Mouse (Mus musculus): ENCODE data around the gene Rgl1. TPM values are rescaled to one million over a fixed set of nuclear protein-coding genes. Genes with fewer than 3 reads are reported as not detected.

Rgl1 gene
- total RNA-seq, 2 experiments from 2014 or later, result 1.7 to 2.9 TPM

DNA sequence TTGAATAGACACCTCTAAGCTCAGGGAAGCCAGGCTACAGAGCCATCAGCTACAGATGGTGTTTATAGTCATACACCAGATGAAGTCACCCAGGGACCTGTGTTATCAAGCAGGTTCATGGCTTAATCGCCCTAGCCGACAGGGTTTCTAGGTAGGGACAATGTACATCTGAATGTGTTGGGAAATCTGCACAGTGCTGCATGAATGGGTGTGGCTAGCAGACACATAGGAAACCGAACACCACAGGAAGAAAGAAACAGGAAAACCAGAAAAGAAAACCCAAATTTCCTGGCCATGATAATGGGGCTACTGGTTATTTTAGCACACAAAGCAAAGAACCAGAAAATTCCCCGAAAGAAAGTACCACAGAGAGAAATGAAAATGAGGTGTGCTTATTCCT is 45.2 kb downstream of the Rgl1 start:
- peak; percentile 62 for ATAC-seq (ENCODE audit: poor library complexity, severe bottlenecking)

DNA sequence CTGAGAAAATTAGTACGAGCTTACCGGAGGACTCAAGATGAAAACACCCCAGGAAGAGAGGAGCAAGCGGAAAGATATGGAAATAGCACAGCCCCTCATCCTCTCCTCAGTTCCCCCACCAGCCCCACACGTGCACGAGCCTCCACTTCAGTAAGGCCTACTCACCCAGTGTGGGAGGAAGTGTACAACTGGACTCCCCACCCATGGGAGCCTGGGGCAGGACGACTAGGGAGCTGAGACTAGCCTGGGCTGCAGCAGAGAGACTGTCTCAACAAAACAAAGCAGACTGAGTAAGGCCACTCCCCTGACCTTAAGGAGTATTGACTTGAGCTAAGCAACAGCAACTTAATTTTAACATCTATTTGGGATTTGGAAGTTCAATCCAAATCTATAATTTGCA is 48.0 kb downstream of the Rgl1 start:
- no peak for ATAC-seq (ENCODE audit: poor library complexity, severe bottlenecking)

DNA sequence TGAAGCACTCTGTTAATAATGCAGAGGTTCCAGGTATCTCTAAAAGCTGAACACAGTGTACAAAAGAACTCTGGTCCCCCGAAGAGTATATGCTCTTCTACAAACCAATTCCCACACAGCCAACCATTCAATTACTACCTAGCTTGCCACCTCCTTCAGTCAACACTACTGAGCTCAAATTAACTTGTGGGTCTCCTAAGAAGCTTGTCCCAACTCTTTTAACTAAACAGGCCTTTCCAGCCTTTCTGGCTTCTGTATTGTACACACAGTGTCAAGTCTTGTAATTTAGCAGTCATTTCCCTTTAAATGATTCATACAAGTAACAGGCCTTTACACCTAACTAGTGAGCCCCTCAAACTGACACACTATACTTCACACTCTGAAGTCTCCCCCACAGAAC is 48.8 kb downstream of the Rgl1 start:
- no peak for ATAC-seq (ENCODE audit: poor library complexity, severe bottlenecking)

DNA sequence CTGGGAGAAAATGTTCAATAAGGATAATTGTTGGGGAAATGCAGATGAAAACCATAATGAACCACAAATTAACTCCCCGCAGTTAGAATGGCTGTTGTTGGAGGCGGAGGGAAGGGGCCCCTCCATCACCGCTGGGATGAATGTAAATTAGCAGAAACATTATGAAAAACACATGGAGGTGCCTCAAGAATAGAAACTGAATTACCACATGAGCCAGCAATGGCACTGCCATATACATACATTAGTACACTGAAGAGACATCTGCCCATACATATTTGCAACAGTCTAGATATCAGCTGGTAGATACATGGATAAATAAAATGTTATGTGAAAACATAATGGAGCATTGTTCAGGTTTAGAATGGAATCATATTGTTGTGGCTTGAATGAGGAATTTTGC is 51.7 kb downstream of the Rgl1 start:
- ATAC-seq (ENCODE audit: poor library complexity, severe bottlenecking), result no peak

DNA sequence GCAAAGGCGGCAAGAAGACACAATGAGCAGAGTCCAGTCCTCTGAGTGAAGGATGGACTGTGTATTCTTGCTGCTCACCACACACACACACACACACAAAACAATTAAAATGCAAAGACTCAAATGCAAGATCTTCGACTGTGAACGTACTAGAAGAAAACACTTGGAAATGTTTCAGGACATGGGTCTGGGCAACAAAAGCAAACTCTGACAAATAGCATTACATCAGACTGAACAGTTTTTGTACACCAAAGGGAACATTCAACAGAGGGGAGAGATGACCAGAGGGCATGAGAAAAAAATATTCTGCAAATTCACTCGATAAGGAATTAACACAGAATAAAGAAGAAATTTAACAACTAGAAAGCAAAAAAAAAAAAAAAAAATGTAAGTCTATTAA is 52.2 kb downstream of the Rgl1 start:
- ATAC-seq (ENCODE audit: poor library complexity, severe bottlenecking), result no peak

DNA sequence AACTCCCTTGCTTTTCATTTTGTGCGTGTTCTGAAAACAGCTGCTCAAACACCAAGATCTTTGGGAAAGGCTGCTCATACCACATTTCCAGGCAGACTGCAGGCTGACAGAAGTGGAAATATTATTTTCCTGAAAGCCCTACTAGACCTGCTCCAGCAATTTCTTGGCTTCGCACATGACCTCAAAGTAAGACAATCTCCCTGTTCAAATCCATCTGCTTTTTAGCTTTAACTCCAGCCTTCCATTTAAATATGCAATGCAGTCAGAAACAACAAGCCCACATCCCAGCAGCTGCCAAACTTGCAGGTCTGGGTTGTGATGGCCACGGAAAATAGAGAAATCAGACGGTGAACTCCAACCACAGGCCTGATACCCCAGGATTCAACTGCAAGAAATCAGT is 55.1 kb downstream of the Rgl1 start:
- ATAC-seq (ENCODE audit: poor library complexity, severe bottlenecking), result no peak

DNA sequence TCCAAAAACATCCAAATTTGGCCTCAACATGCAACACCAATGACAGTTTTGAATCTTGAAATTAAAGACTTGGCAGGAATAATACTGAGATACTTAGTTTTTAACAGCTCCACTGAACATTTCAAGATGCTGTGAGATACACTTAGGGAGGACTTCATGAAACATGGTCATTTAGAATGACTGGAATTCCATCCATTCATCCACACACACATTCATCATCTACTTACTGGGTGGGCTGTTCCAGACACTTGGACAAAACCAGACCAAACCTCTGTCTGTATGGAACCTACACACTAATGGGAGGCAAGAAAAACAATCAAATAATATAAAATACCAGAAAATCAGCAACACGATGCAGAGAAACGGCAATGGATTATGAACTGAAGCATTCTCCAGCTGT is 58.6 kb downstream of the Rgl1 start:
- no peak for ATAC-seq (ENCODE audit: poor library complexity, severe bottlenecking)

DNA sequence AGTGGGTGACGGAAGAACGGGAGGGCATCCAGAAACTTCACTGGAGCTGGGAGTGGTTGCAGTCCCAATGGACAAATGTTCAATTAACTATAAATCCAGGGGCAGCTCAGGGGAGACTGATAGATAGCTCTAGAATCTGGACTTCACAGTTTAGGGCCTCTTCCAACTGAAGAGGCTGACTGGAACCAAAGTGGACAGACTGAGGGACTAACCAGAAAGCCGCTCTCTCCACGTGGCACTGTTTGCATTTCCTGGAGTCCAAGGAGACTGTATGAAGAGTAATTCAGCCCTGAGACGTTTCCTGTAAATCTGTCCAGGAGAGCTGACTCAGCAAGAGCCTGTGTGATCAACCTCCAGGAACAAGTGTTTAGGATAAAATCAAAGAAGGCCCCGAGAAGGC is 62.2 kb downstream of the Rgl1 start:
- ATAC-seq (ENCODE audit: poor library complexity, severe bottlenecking), result no peak

DNA sequence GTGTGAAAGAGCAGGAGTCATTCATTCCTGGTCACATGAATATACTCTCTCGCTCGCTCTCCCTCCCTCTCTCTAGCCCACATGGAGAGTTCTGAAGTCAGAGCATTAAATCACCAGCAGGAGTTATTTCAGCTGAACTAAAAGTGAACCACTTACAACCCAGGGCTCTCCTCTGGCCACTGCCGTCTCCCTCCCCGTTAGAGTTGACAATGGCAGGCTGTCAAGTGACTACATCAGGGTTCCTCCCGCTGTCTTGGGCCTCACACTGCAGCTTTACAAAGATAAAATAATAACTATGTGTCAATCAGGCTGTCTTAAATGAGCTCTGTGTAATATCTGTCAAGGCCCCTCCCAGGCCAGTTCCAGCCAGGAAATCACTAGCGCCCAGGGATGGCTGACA is 63.2 kb downstream of the Rgl1 start:
- no peak for ATAC-seq (ENCODE audit: poor library complexity, severe bottlenecking)

DNA sequence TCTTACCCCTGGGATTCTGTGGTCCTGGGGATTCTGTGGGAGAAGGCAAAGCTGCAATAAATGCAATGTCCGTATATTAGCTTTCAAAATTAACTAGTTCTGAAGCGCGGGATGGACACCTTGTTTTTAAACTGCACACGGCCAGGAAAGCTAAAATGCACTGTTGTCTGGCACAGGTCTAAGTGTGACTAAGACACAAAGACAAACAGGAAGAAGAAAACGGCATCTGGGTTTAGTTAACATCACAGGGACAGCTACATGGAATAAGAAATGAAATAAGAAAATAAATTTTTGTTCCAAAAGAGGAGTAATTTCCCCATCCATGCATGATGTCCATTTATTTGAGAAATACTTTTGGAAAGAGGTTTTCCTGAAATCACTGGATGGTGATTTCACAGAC is 65.1 kb downstream of the Rgl1 start:
- no peak for ATAC-seq (ENCODE audit: poor library complexity, severe bottlenecking)

DNA sequence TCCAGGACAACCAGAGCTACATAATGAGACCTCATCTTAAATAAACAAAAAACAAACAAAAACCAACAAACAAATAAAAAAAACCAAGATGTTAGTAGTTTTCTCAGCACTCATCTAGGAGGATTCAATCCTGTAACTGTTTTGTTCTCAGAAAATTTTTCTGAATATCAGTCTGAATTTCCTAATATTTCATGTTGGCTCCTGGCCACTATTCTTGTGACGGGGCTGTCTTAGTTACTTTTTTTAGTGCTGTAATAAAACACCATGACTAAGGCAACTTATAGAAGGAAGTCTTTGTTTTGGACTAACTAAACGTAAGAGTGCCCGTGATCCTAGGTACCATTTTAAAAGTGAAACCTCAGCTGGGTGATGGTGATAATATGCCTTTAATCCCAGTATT is 68.8 kb downstream of the Rgl1 start:
- ATAC-seq (ENCODE audit: poor library complexity, severe bottlenecking), result no peak

DNA sequence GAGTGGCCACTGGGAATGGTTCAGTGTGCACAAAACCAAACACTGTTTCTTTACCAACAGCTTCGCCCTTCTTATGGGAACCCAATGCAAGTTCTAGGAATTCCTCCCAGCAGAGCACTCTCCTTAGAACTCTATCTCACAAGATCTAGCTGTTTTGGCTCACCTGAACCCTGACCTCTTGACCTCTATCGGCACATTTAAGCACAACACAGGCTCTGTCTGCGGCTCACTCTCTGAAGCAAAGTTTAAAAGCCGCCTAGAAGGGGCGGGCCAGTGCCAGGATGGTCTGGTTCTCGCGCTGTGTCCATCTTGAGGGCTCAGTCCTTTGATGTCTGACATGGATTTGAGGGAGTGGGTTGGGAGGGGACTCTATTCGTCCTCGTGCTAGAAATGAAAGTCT is 70.7 kb downstream of the Rgl1 start:
- ATAC-seq (ENCODE audit: poor library complexity, severe bottlenecking), result no peak

DNA sequence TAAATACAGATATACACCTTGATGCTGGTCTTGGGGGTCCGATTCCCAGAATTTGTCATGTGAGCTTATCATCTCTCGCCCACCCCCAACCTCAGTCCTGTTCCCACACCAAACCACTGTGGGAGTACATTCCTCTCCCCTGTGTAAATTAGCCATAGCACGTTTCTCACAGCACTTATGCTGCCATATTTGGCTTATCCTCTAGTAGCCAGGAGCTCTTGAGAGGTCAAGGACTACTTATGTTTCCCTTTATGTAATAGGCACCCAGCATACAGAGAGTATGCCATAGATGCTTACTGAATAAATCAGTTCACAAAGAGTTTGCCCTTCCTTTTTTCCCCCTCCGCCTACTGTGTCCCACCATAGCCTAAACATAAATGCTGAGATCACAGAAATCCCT is 76.2 kb downstream of the Rgl1 start:
- ATAC-seq (ENCODE audit: poor library complexity, severe bottlenecking), result no peak

DNA sequence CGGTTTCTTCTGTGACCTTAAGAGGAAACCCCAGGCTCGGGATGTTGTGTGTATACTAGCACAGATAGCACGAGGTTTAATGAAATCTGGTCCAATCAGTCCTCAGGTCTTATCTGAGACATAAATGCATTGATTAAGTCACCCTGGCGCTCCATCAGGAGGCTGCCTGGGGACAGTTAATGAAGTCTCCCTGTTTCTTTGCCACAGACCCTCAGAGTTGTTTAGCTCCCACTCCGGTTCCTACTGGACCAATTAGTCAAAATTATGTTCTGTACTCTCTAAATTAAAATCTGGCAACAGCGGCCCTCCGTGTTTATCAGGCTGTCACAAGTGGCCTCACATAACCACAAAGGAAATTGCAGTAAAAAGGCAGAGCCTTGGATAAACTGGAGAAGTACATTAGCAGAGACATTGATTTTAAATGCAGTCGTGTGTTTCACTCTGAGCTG is 78.4 kb downstream of the Rgl1 start:
- no peak for ATAC-seq (ENCODE audit: poor library complexity, severe bottlenecking)

DNA sequence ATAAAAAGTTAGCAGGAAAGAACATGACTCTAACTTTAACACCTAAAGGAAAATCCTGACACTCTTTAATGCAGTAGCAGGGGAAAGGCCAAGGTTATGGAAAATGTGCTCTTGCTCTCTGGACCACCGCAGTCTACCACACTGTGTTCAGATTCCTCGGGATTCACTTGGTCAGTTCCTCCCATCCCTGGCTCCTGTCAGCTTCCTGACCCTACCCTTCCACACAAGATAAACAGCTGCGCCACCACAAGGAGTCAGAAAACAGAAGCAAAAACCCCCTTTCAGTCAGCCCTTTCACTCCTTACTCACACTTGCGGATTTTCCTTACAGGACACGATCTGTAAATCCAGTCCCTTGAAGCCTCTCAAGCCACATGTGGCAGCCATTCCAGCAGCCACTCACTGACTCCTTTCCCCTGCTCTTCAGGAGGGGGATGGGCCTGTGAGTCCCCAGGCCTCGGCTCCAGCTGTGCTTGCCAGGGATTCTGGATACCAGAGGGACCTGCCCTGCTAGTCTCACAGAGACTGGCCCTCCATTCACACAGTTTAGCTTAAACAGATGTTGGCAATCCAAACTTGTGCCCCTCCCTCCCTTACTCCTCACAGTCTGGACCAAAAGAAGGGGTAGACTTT is 78.9 kb downstream of the Rgl1 start:
- ATAC-seq (ENCODE audit: poor library complexity, severe bottlenecking), result no peak

DNA sequence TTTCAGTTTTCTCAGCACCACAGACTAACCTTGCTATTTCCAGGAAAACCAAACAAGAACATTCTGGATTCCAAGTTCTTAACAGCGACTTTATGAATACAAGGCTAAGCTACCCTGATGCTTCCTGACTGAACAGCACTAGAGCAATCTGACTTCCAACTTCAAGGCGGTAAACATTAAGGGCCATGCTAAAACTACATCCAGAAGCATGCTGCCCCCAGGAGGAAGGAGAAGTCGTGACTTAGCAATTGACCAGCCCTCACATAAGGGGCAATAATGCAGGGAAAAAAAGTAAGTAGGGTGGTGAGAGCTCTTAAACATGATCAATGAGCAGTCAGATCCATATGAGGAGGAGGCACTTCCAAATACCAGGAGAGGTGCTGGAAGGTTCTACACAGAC is 80.6 kb downstream of the Rgl1 start:
- no peak for ATAC-seq (ENCODE audit: poor library complexity, severe bottlenecking)

DNA sequence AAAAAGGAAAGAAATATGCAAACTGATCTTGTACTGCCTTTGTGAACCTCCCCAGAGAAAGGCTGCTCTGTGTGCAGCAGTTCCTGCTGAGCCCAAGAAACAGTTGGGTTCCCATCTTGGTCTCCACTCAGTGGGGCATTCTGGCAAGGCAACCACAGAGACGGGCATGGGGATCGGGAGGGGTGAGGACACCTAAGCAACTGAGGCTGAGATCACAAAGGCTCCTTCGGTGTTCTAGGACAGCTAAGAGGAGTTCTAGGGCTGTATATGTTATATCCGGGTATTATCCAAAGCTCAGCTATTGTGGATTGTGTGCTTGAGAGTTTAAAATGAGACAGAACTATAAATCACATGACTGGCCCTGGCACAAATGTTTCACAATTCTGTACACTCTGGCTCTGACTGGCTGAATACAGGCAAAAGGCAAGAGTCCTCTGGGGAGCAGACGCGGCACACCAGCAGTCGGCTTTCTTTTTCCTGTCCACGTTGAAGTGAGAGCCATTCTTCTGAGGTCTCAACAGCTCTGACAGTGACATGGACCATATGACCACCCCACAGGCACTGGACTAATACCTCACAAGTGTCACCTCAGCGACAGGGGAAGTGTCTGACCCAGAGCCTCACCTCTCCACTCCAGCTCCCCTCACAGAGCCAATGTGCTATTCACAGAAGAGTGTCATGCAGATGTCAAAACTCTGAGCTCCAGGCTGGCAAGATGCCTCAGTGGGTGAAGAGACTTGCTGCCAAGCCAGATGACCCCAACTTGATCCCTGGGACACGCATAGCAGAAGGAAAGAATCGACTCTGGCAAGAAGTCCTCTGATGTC is 83.6 kb downstream of the Rgl1 start:
- ATAC-seq (ENCODE audit: poor library complexity, severe bottlenecking), result no peak

DNA sequence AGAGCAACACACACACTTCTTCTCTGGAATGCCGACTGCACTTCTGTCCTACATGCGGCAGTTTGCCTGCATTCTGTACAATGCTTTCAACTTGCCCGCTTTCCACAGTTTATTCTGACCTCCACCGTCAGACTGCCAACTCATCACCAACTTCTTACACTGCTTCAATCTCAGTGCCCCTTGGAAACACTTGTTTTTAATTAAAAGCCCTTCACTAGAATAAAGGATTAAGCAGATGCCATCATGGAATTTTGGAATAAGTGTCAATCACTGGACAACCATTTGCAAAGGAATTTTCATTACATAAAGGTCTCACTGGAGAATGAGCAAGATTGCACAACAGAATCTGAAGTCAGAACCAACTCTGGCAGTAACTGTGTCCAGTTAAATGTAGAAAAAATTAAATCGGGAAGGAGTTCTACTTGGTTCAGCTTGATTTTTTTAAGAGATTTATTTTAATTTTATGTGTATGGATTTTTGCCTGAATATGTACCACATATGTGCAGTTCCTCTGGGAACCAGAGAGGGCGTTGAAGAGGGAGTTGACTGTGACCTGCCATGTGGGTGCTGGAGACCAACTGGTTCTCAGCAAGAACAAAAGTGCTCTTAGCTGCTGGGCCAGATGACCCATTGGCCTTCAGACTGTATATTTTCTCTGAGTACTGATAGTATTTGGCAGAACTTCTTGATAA is 84.3 kb downstream of the Rgl1 start:
- no peak for ATAC-seq (ENCODE audit: poor library complexity, severe bottlenecking)

DNA sequence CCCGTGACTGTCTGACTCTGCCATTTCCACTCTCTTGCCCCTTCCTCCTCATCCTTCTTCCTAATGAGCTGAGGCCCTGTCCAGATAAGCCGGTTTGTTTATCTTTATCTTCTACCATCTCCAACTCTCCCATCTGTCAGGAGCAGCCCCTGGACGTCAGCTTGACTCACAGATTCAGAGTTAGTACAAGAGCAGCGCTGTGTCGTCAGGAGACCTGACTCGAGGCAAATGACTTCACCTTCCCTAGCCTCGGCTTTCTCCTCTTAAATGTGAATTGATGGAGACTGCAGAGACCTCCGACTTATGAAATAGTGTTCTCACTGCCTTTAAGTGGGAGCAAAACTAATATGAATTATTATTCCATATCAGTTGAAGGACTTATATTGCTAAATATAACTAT is 85.0 kb downstream of the Rgl1 start:
- ATAC-seq (ENCODE audit: poor library complexity, severe bottlenecking), result no peak

DNA sequence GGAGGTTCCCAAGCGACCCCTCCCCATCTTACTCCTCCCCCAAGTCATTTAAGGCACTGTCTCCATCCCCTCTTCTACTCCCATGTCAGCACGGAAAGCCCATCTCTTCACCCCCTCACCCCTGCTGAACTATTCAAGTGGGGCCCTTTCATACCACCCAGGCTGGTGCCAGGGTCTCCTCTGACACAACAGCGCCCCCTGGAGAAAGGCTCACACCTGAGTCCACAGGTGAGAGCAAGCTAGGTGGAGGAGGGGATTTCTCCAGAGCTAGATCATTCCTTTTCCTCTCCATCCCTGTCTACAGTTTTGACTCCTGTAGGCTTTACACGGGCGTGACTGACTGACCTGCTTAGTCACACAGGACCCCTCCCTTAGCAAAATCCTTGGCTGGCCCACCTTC is 87.7 kb downstream of the Rgl1 start:
- no peak for ATAC-seq (ENCODE audit: poor library complexity, severe bottlenecking)

DNA sequence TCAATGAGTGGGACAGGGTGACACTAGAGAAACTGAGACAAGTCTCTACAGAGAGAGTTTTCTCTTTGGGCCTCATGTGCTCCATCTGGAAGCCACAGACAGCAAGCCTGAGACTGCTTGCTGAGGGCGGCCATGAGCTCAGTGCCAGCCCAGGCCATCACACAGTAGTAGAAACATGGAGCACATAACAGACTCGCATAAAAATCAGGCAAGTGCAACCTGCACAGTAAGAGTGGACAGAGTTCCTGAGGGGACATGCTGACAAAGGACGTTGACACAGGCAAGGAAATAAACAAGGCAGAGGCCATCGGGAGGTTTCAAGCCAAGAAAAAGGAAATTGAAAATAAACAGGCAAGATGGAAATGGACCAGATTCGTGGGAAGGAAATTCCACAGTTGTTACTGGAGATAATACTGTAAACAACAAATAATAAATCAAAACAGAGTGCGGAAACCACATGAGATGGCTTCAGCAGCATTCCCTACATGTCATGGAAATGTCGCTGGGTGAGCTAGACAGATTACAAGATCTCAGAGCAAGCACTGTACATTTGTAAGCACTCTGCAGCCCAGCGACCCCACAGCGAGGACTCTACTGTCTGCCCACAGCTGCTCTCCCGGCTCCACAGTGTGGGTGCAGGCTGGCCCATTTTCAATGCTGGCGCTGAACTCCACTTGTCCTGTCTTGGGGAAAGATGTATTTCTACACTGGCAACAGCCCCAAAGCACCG is 88.5 kb downstream of the Rgl1 start:
- ATAC-seq (ENCODE audit: poor library complexity, severe bottlenecking), result no peak

Data from megakaryocyte, adult 5-6 weeks (primary cell).